Mouse (Mus musculus): ENCODE data around the gene Rdh13.

DNA sequence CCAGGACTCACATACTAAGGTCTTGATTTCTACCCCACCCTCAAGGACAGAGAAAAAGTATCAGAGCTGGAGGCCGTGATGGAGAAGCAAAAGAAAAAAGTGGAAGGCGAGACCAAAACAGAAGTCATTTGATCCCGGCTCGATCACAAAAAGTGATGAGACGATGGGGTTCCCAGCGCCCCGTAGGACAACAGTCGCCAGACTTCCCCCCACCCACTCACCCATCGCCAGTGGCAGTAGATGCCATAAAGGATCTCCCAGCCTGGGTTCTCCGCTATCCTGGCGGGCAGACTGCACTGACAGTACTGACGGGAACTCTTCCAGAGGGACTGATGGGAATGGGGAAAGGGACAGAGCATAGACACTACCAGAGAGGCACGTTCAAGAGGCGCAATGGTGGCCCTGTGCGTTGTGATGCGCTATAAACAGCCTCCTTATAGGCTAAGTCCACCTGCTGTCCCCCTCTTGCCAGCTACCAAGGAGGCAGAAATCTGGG, 33.4 kb upstream of the Rdh13 start:
- TF ChIP-seq USF1 (IDR thresholded peaks at IDR 0.05; ENCODE audit: low read depth) (no peak), MAX (IDR thresholded peaks at IDR 0.05; ENCODE audit: low read depth) (no peak), MYOG (IDR thresholded peaks at IDR 0.05; ENCODE audit: control insufficient read depth in 1 of 3, insufficient read depth in 1 of 3, insufficient read length in 2 of 3, low read depth in 2 of 3) (no peak), TCF12 (IDR thresholded peaks at IDR 0.05; ENCODE audit: insufficient read depth, poor library complexity, severe bottlenecking) (no peak), CEBPB (IDR thresholded peaks at IDR 0.05; ENCODE audit: insufficient read depth, poor library complexity, severe bottlenecking) (no peak), POLR2A (IDR thresholded peaks at IDR 0.05; ENCODE audit: insufficient read length, low read depth) (no peak), POLR2AphosphoS2 (IDR thresholded peaks at IDR 0.05; ENCODE audit: insufficient read length, low read depth) (no peak), TCF3 (IDR thresholded peaks at IDR 0.05; ENCODE audit: insufficient read length, low read depth) (no peak), E2F4 (IDR thresholded peaks at IDR 0.05; ENCODE audit: insufficient read depth) (no peak)

Data from myocyte (in vitro differentiated cells).